Mouse (Mus musculus) neural tube, embryonic 15.5 days (tissue): ENCODE measurements around the gene BC030867. TPM values are rescaled to one million over a fixed set of nuclear protein-coding genes. Genes with fewer than 3 reads are reported as not detected.

Experiments used
- ATAC-seq: fragments of 200-750 bp; cut with Nextera tagmentation; 2 replicates; pipeline ENCODE4 v1.8.0; 2017; ENCODE audit warnings: mild to moderate bottlenecking, moderate TSS enrichment, moderate library complexity; ENCODE audit not compliant: low FRiP score
- H3K27ac ChIP-seq: fragments of 300-500 bp; sonication (generic); replicated peaks from 2 replicates; pipeline ENCODE4 v1.5.1; 2015; ENCODE audit warnings: mild to moderate bottlenecking, inconsistent platforms
- H3K27me3 ChIP-seq: fragments of 300-500 bp; sonication (generic); replicated peaks from 2 replicates; pipeline ENCODE4 v1.6.1; 2015; ENCODE audit warnings: inconsistent platforms
- H3K36me3 ChIP-seq: fragments of 300-500 bp; sonication (generic); 2 replicates; pipeline ENCODE4 v1.6.1; 2015; ENCODE audit warnings: inconsistent platforms
- H3K4me1 ChIP-seq: fragments of 300-500 bp; sonication (generic); 2 replicates; pipeline ENCODE4 v1.6.1; 2015; ENCODE audit warnings: inconsistent platforms
- H3K4me2 ChIP-seq: fragments of 300-500 bp; sonication (generic); 2 replicates; pipeline ENCODE4 v1.6.1; 2015; ENCODE audit warnings: inconsistent platforms, mild to moderate bottlenecking, moderate library complexity
- H3K4me3 ChIP-seq: fragments of 300-500 bp; sonication (generic); replicated peaks from 2 replicates; pipeline ENCODE4 v1.5.1; 2015; ENCODE audit warnings: mild to moderate bottlenecking, inconsistent platforms
- H3K9ac ChIP-seq: fragments of 300-500 bp; sonication (generic); replicated peaks from 2 replicates; pipeline ENCODE4 v1.6.1; 2015; ENCODE audit warnings: mild to moderate bottlenecking, inconsistent platforms
- H3K9me3 ChIP-seq: fragments of 300-500 bp; sonication (generic); replicated peaks from 2 replicates; pipeline ENCODE4 v1.6.1; 2016; ENCODE audit warnings: inconsistent platforms
- WGBS: fragments of 180-500 bp; shearing (Covaris S2); methylation state at CpG from one replicate; pipeline ENCODE4 v1.1.7; 2015; ENCODE audit warnings: mixed read lengths; 5-methylcytosine and 5-hydroxymethylcytosine counted together
- polyA plus RNA-seq: library from polyadenylated mRNA; unstranded; fragments of >200 nt; fragmentation: Nextera tagmentation; extraction: Ambion mirVana; gene quantifications from 2 replicates; pipeline ENCODE4 v1.2.1, GENCODE M21; 2015

The BC030867 gene
- polyA plus RNA-seq, 1 experiment from 2014 or later: 2.2 TPM

GRCm38 (mm10) chr11:102295598-102296471 lies 47.2 kb downstream of the BC030867 start:
- peak; percentile 19 for ATAC-seq
- Histone ChIP-seq H3K4me1 (peaks cover 30% of the 10 kb centered on the region), H3K9me3 (no peaks in the 10 kb centered on the region), H3K4me3 (peak overlapping the region; percentile 85), H3K27ac (peak overlapping the region; percentile 99), H3K4me2 (peak overlapping the region; percentile 71), H3K36me3 (peaks cover 30% of the 10 kb centered on the region), H3K9ac (peak overlapping the region; percentile 85), H3K27me3 (no peaks in the 10 kb centered on the region)
- 1% methylated on average over 58 of the region's 73 CpGs for WGBS

GRCm38 (mm10) chr11:102296491-102297472 lies 48.1 kb downstream of the BC030867 start, which contains the start of gene Atxn7l3:
Atxn7l3 (minus strand) TSS chr11:102296631.
- H3K27me3 ChIP-seq: no peaks in the 10 kb centered on the region
- ATAC-seq: peak; percentile 96
- H3K9ac ChIP-seq: peak within 1 kb of the TSS; percentile 85
- H3K4me1 ChIP-seq: peaks cover 30% of the 10 kb centered on the region
- no peaks in the 10 kb centered on the region for H3K9me3 ChIP-seq
- H3K36me3 ChIP-seq: peaks cover 20% of the 10 kb centered on the region
- H3K4me2 ChIP-seq: peak within 1 kb of the TSS; percentile 71
- H3K27ac ChIP-seq: peak within 1 kb of the TSS; percentile 99
- under 1% methylated on average over 65 of the region's 125 CpGs for WGBS
- H3K4me3 ChIP-seq: peak within 1 kb of the TSS; percentile 85

- peak; percentile 23 for ATAC-seq
- Histone ChIP-seq H3K4me2 (peak overlapping the region; percentile 71), H3K9ac (peak overlapping the region; percentile 51), H3K4me1 (peaks cover 30% of the 10 kb centered on the region), H3K4me3 (peak overlapping the region; percentile 85), H3K27me3 (no peaks in the 10 kb centered on the region), H3K27ac (peak overlapping the region; percentile 99), H3K36me3 (peaks cover 10% of the 10 kb centered on the region), H3K9me3 (no peaks in the 10 kb centered on the region)
- 27% methylated on average over 27 of the region's 27 CpGs for WGBS
Measured at GRCm38 (mm10) chr11:102297577-102298556, 49.2 kb downstream of the BC030867 start.

- no peak overlapping the region for H3K4me2 ChIP-seq
- no peaks in the 10 kb centered on the region for H3K9me3 ChIP-seq
- no peak overlapping the region for H3K27ac ChIP-seq
- no peaks in the 10 kb centered on the region for H3K27me3 ChIP-seq
- 5% methylated on average over 1 of the region's 1 CpGs for WGBS
- no peaks in the 10 kb centered on the region for H3K36me3 ChIP-seq
- no peak overlapping the region for H3K4me3 ChIP-seq
- no peak overlapping the region for H3K9ac ChIP-seq
- H3K4me1 ChIP-seq: peaks cover 18% of the 10 kb centered on the region
- ATAC-seq: no peak
Measured at GRCm38 (mm10) chr11:102299839-102300238, 51.2 kb downstream of the BC030867 start.

GRCm38 (mm10) chr11:102304141-102304540 lies 55.5 kb downstream of the BC030867 start:
- Histone ChIP-seq H3K27ac (no peak overlapping the region), H3K4me1 (peaks cover 6% of the 10 kb centered on the region), H3K9ac (no peak overlapping the region), H3K9me3 (no peaks in the 10 kb centered on the region), H3K36me3 (peaks cover 24% of the 10 kb centered on the region), H3K4me2 (no peak overlapping the region), H3K4me3 (no peak overlapping the region), H3K27me3 (no peaks in the 10 kb centered on the region)
- no peak for ATAC-seq
- WGBS: 45% methylated on average over 2 of the region's 2 CpGs

GRCm38 (mm10) chr11:102305359-102305758 lies 56.7 kb downstream of the BC030867 start:
- peaks cover 16% of the 10 kb centered on the region for H3K4me1 ChIP-seq
- H3K9ac ChIP-seq: no peak overlapping the region
- no peak for ATAC-seq
- no peak overlapping the region for H3K27ac ChIP-seq
- H3K36me3 ChIP-seq: peaks cover 34% of the 10 kb centered on the region
- no peaks in the 10 kb centered on the region for H3K9me3 ChIP-seq
- no peak overlapping the region for H3K4me2 ChIP-seq
- 65% methylated on average over 3 of the region's 3 CpGs for WGBS
- no peaks in the 10 kb centered on the region for H3K27me3 ChIP-seq
- H3K4me3 ChIP-seq: no peak overlapping the region

GRCm38 (mm10) chr11:102308104-102308503 lies 59.4 kb downstream of the BC030867 start:
- Histone ChIP-seq H3K36me3 (peaks cover 52% of the 10 kb centered on the region), H3K27ac (no peak overlapping the region), H3K9ac (no peak overlapping the region), H3K4me1 (peaks cover 16% of the 10 kb centered on the region), H3K4me2 (no peak overlapping the region), H3K27me3 (no peaks in the 10 kb centered on the region), H3K9me3 (no peaks in the 10 kb centered on the region), H3K4me3 (no peak overlapping the region)
- WGBS: 87% methylated on average over 9 of the region's 9 CpGs
- ATAC-seq: no peak

GRCm38 (mm10) chr11:102308979-102309378 lies 60.3 kb downstream of the BC030867 start:
- peak; percentile 91 for ATAC-seq
- H3K9ac ChIP-seq: peak overlapping the region; percentile 43; the same call in 1 of the 2 replicates
- H3K36me3 ChIP-seq: peaks cover 60% of the 10 kb centered on the region
- no peaks in the 10 kb centered on the region for H3K27me3 ChIP-seq
- H3K4me1 ChIP-seq: peaks cover 16% of the 10 kb centered on the region
- H3K4me2 ChIP-seq: peak overlapping the region; percentile 56
- H3K9me3 ChIP-seq: no peaks in the 10 kb centered on the region
- peak overlapping the region; percentile 77 for H3K27ac ChIP-seq
- peak overlapping the region; percentile 27 for H3K4me3 ChIP-seq
- WGBS: under 1% methylated on average over 27 of the region's 27 CpGs

- no peaks in the 10 kb centered on the region for H3K27me3 ChIP-seq
- peaks cover 70% of the 10 kb centered on the region for H3K36me3 ChIP-seq
- peak overlapping the region; percentile 56 for H3K4me2 ChIP-seq
- H3K4me1 ChIP-seq: peaks cover 16% of the 10 kb centered on the region
- no peaks in the 10 kb centered on the region for H3K9me3 ChIP-seq
- WGBS: 91% methylated on average over 22 of the region's 22 CpGs
- peak; percentile 36 for ATAC-seq
- H3K27ac ChIP-seq: no peak overlapping the region
- H3K4me3 ChIP-seq: no peak overlapping the region
- 0 out of 2 replicates have a peak overlapping the region, but pooled peaks have one; percentile 43 for H3K9ac ChIP-seq
Measured at GRCm38 (mm10) chr11:102309821-102310617, 61.3 kb downstream of the BC030867 start.
